ENCODE assay signal across 9 mouse cellular contexts in the genomic region with DNA sequence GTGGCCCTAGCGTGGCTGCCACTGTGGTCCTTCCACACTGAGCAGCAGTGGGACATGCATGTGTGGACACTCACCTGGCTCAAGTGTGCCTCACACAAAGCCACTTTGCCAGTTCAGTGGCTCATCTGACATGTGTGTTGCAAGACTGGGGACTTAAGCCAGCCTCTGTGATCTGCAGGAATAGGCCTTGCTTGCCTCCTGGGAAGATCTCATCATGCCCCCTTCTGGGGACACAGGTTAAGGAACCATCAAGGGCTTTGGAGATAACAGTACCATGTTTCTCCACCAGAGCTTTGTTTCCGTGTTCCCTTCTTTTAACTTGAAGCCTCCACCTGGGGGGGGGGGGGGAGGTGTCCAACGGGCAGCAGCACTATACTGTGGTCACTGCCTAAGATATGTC. TPM values are rescaled to one million over a fixed set of nuclear protein-coding genes. Genes with fewer than 3 reads are reported as not detected.
DNase-seq lines count a peak whose midpoint lies in the region; ATAC-seq and TF ChIP-seq lines count a peak whose summit lies in the region.
"Had no signal": no experiment of that assay in that cellular context is flagged by ENCODE, and none has a peak within 500 bp of the region (broad histone marks: within the 10 kb centered on the region; RNA-seq: fewer than 3 reads in every experiment).

No protein-coding gene starts in this region.

- H3K9me3 ChIP-seq in liver, embryonic 14.5 days (ENCODE audit: control insufficient read depth, low read length): no peaks in the 10 kb centered on the region

- TF ChIP-seq CTCF in liver, embryonic 14.5 days (IDR thresholded peaks at IDR 0.05; ENCODE audit: low read depth): peak; percentile 52

- no peak overlapping the region for H3K4me2 ChIP-seq in liver, embryonic 14.5 days (ENCODE audit: low read depth)

- WGBS in liver, embryonic 14.5 days (ENCODE audit: insufficient replicate concordance): 62% methylated on average over 3 of the region's 3 CpGs

- H3K4me3 ChIP-seq in liver, embryonic 14.5 days (ENCODE audit: insufficient read depth in 1 of 2, low read depth in 2 of 2, low read length in 2 of 2): no peak overlapping the region

- H3K4me1 ChIP-seq in liver, embryonic 14.5 days (replicated peaks; ENCODE audit: control insufficient read depth in 2 of 2, insufficient read depth in 2 of 2, low read length in 1 of 2): peaks cover 37 to 40% of the 10 kb centered on the region in 2 experiments

- no peak overlapping the region for H3K27ac ChIP-seq in liver, embryonic 14.5 days

- no peak for ATAC-seq in liver, embryonic 14.5 days (ENCODE audit: insufficient read depth)
- ATAC-seq in frontal cortex, adult (ENCODE audit: low TSS enrichment): no peak

- no peaks in the 10 kb centered on the region for H3K27me3 ChIP-seq in liver, embryonic 14.5 days (ENCODE audit: control insufficient read depth, insufficient read depth, low read length)

- H3K9ac ChIP-seq in liver, embryonic 14.5 days (replicated peaks): no peak overlapping the region

- peaks cover 58% of the 10 kb centered on the region for H3K36me3 ChIP-seq in liver, embryonic 14.5 days (replicated peaks; ENCODE audit: control insufficient read depth, insufficient read depth, low read depth)

- DNase-seq in embryo, embryonic 10.5 days (ENCODE audit: low spot score): peak; percentile 19
- no peak for DNase-seq in embryo, embryonic 10 days (ENCODE audit: low spot score)
- DNase-seq in thymus, postnatal 0 days (ENCODE audit: low spot score): peak; percentile 49
- DNase-seq in thymus, adult 18-20 months: no peak
- DNase-seq in liver, embryonic 14.5 days (ENCODE audit: low read depth in 3 of 3, low spot score in 3 of 3): no peak
- DNase-seq in urinary bladder, adult 2 months (ENCODE audit: low spot score): no peak
- DNase-seq in layer of hippocampus, postnatal 25 days (ENCODE audit: extremely low spot score in 1 of 2, low spot score in 1 of 2): no peak
- DNase-seq: cerebellum, postnatal 36 days had no signal

- TF ChIP-seq EP300 in liver, embryonic 14.5 days (IDR thresholded peaks at IDR 0.05; ENCODE audit: low read depth): no peak

RNA-seq across cellular contexts. Expression of gene Usp42, which starts 35.8 kb away (rescaled TPM):
- polyA plus RNA-seq in thymus, postnatal 0 days (2015; fragmentation: Nextera tagmentation; extraction: Ambion mirVana): 11.9 and 13.4 TPM in 2 replicates
- 1.4 and 1.7 TPM in 2 replicates for polyA plus RNA-seq in liver, embryonic 14.5 days (2012; rRNA removed)
- polyA plus RNA-seq in liver, embryonic 14.5 days (2014; fragmentation: Nextera tagmentation; extraction: Ambion mirVana): 2.5 and 4.1 TPM in 2 replicates
- polyA plus RNA-seq in urinary bladder, adult 2 months (2012; rRNA removed): 4.2 and 6.6 TPM in 2 replicates
- total RNA-seq in layer of hippocampus, postnatal 25 days (2021): 10 to 100 TPM; 17.0 to 26.5 TPM

Comparison
In these comparisons a context has a peak if more than half of its experiments do, and no peak if none do; other contexts are left out.
1. DNase-seq: peak in embryo, embryonic 10.5 days (single experiment) and thymus, postnatal 0 days (single experiment); none in embryo, embryonic 10 days (single experiment), thymus, adult 18-20 months (0 of 2), liver, embryonic 14.5 days (0 of 3), urinary bladder, adult 2 months (single experiment) and layer of hippocampus, postnatal 25 days (0 of 2).